Mouse (Mus musculus) v-Abl transformed pro-B cells (cell line): ENCODE data around the gene Psmd9.

Experiments
- in situ Hi-C, 2 experiments: fragments of 400-800 bp; cut with MboI; formaldehyde crosslinking; loops; one replicate each; pipeline ENCODE4 v1.15.1; 2025; ENCODE audit not compliant: unreplicated experiment in 2 of 2

Psmd9 gene

DNA sequence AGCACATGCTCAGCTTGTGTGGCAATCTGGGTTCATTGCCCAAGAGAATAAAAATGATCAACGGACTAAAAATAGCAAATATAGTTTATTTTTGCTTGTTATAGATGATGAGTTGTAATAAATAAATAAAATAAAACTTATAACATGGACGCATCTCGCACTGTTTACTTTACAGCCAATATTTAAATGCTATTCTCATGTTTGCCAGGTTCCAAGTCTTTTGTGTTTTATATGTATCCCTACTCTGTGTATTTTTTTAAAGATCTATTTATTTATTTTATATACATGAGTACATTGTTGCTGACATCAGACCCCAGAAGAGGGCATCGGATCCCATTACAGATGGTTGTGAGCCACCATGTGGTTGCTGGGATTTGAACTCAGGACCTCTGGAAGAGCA, 108.5 kb downstream of the Psmd9 start:
- in situ Hi-C loops, result no loop called here

DNA sequence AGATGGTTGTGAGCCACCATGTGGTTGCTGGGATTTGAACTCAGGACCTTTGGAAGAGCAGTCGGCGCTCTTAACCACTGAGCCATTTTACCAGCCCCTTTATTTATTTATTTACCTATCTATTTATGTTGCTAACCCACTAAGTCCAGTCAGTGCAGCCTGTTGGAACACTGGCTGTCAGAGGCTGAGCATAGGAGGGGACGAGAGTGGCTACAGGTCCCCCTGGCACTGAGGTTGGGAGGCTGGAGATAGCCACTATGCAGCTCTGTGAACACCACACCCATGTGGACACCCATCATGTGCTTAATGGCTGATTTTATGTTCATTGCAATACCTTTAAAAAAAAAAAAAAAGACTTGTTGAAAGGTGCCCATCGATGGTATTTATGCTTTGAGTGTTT, 110.0 kb downstream of the Psmd9 start:
- in situ Hi-C loops, result no loop called here

DNA sequence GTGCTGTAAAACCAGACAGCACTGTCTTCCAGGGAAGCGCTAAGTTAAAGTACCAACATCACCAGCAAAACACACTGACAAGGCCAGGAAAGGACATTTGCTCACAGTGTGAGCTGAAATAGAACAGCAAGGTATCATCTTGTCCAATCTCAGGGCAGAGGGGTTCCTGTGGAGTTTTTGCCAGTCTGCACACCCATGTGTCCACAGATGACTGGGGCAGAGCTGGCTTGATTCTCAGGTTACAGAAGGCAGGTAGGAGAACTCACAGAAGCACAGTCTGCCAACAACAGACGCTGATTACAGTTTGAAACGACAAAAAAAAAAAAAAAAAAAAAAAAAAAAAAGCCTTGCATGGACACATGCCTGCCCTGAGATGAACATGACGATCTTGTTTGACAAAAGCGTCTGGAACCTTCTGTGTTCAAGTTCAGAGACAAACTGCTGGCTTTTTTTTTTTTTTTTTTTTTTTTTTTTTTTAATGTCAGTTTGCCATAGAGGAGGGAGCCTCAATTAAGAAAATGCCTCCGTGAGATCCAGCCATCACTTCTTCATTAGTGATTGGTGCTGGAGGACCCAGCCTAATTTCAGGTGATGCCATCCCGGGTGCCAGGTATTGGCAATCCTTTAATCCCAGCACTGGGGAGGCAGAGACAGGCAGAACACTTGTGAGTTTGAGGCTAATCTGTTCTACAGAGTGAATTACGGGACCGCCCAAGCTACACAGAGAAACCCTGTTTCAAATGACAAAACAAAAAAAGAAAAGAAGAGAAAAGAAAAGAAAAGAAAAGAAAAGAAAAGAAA, 112.3 kb downstream of the Psmd9 start:
- in situ Hi-C loops, result loop anchor here (5.0 to 10.0 kb wide), 3 partner anchors 156 to 333 kb away; no protein-coding TSS in a partner anchor

DNA sequence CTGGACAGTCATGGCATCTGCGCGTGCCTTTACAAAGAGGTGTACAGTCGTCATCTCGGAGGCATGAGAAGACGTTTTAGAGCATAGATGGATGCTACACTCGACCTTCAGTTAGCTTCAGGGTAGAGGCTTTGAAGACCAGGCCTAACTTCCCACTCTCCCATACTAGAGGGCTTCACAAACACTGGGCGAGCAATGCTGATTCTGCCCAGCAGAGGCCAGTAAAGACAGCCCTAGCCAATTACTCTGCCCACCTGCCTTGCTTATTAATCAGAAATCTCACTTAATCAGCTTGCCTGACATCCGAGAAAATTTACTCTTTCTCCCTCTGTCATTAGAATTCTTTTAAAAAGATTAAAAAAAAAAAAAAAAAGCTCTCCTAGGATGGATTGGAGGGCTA, 116.0 kb downstream of the Psmd9 start:
- in situ Hi-C loops, result loop anchor here (10.0 kb wide), 2 partner anchors 320 to 330 kb away; no protein-coding TSS in a partner anchor

DNA sequence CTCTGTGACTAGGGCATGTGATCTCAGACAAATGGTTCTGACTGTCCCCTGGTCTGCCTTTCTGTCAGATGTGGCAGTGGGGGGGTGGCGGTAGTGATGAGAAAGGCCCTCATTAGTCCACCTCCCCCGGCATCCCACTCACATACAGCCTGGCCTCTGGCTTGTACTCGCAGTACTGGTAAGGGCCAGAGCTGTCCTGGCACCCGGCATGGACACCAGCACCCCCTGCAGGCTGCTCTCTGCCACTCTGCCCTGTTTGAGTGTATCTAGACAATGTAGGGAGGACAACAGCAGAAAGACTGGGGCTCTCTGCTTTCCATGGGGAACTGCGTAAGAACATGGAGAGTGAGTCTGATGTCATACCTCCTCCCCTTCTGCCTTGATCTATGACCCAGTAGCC, 118.9 kb downstream of the Psmd9 start:
- in situ Hi-C loops, result loop anchor here (10.0 kb wide), 2 partner anchors 317 to 327 kb away; no protein-coding TSS in a partner anchor

DNA sequence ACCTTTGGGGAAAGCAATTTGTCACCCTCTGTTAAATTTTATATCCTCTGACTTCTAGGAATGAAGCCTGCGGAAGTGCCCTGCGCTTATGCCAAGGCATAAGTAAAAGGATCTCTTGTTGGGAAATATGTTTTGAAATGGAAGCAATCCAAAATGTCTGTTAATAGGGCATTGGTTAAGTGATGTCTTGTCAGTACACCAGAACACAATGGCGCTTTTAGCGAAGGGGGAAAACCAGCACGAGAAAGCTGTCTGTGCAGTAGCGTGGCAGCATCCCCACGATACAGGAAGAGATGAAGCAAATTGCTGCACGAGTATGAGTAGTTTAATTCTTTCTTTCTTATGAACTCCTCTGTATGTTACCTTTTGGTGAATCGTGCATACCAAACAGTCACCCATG, 125.4 kb downstream of the Psmd9 start:
- in situ Hi-C loops, result loop anchor here (5.0 kb wide), 2 partner anchors 73 to 148 kb away; no protein-coding TSS in a partner anchor

DNA sequence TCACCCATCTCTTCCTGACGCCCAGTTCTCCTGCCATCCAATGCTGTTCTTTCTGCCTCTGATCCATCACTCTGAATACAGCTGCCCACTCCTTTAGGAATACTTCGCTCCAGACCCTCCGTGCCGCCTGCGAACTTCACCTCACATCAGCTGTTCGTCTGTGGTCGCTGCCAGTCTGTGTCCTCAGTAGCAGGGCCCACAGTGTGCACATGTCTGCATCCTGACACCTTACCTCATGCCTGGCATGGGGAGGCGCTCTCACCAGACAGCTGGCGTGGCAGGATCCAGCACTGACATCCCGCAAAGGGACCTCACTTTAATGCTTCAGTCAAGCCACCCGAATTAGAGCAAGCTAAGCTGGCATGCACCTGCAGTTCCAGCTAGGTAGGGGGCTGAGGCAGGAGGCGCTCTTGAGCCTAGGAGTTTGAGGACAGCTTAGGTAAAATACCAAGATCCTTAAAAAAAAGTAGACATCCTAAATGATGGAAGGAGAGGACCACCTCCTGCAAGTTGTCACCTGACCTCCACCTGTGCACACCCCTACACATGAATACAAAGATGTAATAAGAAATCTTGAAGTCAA, 127.1 kb downstream of the Psmd9 start:
- in situ Hi-C loops, result loop anchor here (5.0 kb wide), 1 partner anchor 71 kb away; no protein-coding TSS in a partner anchor

DNA sequence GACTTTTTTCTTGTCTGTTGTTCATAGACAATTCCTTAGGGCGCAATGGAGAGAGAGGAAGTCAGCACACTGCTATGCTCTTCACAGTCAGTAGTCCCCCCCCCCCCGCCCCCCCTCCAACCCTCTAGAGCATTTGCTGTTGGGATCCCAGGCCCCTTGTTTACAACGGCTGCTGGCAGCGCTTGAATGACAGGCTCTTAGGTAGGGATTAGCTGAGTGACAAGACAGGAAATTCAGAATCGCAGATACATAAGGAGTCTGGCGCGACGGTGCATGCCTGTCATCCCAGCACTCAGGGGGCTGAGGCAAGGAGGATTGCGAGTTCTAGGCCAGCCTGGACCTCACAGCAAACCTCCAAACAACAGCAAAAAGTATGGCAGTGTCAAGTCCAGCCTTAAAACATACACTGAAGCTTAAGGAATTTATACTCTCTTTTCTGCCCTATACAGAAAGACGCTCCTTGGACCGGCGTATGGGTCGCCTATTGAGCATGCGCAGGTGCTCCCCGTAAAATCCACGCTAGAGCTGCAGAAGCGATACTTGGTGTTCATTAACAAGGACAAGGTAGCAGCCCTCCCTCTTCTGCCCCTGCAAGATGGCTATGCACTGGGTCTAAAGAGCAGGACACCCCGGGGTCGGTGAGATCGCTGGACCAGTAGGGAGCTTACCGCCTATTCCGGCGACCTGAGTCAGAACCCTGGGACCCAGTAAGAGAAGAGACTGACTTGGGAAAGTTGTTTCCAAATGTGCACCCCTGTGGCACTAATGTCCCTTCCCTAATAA, 128.0 kb downstream of the Psmd9 start:
- in situ Hi-C loops, result loop anchor here (5.0 kb wide), 1 partner anchor 70 kb away; no protein-coding TSS in a partner anchor

DNA sequence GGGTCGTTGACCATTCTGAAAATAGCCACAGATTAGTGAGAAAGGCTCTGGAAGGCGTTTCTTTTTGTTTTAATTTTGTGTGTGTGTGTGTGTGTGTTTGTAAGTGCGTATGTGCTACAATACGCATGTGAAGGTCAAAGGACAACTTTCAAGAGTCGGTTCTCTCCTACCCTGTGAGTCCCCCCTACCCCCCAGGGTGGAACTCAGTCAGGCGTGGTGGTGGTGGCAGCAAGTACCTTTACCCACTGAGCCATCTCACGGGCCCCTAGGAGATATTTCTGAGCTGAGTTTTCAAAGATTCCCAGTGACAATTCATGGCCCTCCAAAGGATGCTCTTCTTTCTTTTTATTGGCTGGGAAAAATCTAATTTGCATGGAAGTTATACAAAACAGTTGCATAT, 128.6 kb downstream of the Psmd9 start:
- in situ Hi-C loops, result loop anchor here (5.0 kb wide), 1 partner anchor 69 kb away; no protein-coding TSS in a partner anchor

DNA sequence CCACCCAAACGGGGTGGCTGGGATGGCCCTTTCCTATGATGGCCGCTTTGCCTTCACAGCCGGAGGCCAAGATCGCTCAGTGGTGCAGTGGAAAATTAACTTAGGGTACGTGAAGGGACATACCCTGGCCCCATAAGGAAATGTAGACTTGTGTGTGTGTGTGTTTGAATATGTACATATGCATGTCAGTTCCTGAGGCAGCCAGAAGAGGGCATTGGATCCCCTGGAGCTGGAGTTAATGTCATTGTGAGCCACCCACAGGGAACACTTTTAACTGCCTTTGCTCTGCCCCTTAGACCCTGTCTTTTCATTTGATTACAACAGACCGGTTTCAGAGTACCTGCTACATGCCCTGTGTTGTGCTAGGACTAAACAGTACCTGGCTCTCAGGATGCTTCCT, 129.3 kb downstream of the Psmd9 start:
- in situ Hi-C loops, result loop anchor here (5.0 kb wide), 1 partner anchor 69 kb away; no protein-coding TSS in a partner anchor
